Mouse (Mus musculus) small intestine, adult 2 months (tissue): ENCODE measurements around the gene Mrgprg. TPM values are rescaled to one million over a fixed set of nuclear protein-coding genes. Genes with fewer than 3 reads are reported as not detected.

Experiments
- H3K27ac ChIP-seq: fragments of 200-500 bp; 2 replicates; pipeline ENCODE4 v1.5.1; 2012; ENCODE audit warnings: low read depth, low read length, control low read depth, inconsistent platforms; ENCODE audit not compliant: insufficient read depth
- H3K27me3 ChIP-seq: fragments of 200-500 bp; 2 replicates; pipeline ENCODE4 v1.6.1; 2012; ENCODE audit warnings: mild to moderate bottlenecking, moderate library complexity, low read length, inconsistent platforms; ENCODE audit not compliant: control insufficient read depth, insufficient read depth
- H3K36me3 ChIP-seq: fragments of 200-500 bp; 2 replicates; pipeline ENCODE4 v1.6.1; 2012; ENCODE audit warnings: mild to moderate bottlenecking, low read length, control low read depth, inconsistent platforms; ENCODE audit not compliant: control insufficient read depth, insufficient read depth
- H3K4me1 ChIP-seq: fragments of 200-500 bp; 2 replicates; pipeline ENCODE4 v1.6.1; 2012; ENCODE audit warnings: low read length, inconsistent platforms, mixed read lengths; ENCODE audit not compliant: control insufficient read depth, insufficient read depth, insufficient read length
- H3K4me3 ChIP-seq: fragments of 200-500 bp; 2 replicates; pipeline ENCODE4 v1.5.1; 2012; ENCODE audit warnings: low read depth, mild to moderate bottlenecking, control low read depth, inconsistent platforms, low read length, moderate library complexity
- CTCF ChIP-seq: fragments of 200-500 bp; IDR thresholded peaks from 2 replicates; pipeline ENCODE4 v1.5.1; 2012; ENCODE audit warnings: low read depth, mild to moderate bottlenecking, control low read depth, inconsistent platforms, low read length, moderate library complexity, mixed read lengths; ENCODE audit not compliant: insufficient replicate concordance, insufficient read length; ENCODE audit errors: extremely low read depth
- POLR2A ChIP-seq: fragments of 200-500 bp; IDR thresholded peaks from 2 replicates; pipeline ENCODE4 v1.6.1; 2012; ENCODE audit warnings: low read depth, mild to moderate bottlenecking, control low read depth, inconsistent platforms, low read length, moderate library complexity
- WGBS: fragments of 180-500 bp; shearing (Covaris S2); methylation state at CpG from one replicate; pipeline ENCODE4 v1.1.7; 2018; 5-methylcytosine and 5-hydroxymethylcytosine counted together
- polyA plus RNA-seq: library from polyadenylated mRNA; depleted of rRNA; stranded (reverse); fragments of >200 nt; gene quantifications from 2 replicates; pipeline ENCODE4 v1.2.3, GENCODE M21; 2012

Mrgprg gene
- polyA plus RNA-seq, 1 experiment = not detected

- H3K27ac ChIP-seq = peak overlapping the region; percentile 87
These were observed 25.7 kb upstream of the Mrgprg start for GRCm38 (mm10) chr7:143792336-143792985.

DNA sequence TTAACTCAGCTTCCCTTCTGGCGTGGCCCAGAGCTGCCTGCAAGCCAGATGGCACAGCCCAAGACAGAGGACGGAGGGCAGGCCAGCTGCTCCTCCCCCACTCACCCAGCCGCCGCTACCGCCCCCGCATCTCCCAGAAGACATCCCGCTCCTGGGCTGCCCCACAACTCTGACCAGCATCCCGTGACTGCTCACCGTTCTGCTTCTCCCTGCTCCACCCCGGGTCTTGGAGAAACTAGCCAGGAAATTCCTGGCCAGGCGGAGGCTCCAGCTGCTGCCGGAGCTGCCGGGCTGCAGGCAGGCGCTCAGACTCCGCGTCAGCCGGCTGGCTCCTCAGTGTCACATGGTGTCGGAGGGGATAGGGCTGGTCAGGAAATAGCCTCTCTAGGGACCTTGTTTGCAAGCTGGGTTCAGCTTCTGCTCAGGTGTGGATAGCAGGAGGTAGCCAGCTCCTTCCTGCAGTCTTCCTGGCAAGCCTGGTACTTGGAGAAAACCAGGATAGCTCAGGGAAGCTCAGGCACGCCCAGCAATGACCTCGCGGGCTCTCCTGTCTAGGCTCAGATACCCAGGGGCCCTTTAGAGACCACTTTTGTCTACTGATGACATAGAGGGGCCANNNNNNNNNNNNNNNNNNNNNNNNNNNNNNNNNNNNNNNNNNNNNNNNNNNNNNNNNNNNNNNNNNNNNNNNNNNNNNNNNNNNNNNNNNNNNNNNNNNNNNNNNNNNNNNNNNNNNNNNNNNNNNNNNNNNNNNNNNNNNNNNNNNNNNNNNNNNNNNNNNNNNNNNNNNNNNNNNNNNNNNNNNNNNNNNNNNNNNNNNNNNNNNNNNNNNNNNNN, 17.4 kb upstream of the Mrgprg start, which contains the start of gene Mrgpre:
TSS of gene Mrgpre (minus strand) at position 505 of the 834 bp plus-strand sequence.
- no peaks in the 10 kb centered on the region for H3K36me3 ChIP-seq
- no peaks in the 10 kb centered on the region for H3K27me3 ChIP-seq
- H3K27ac ChIP-seq = peak within 1 kb of the TSS; percentile 29
- 3% methylated on average over 21 of the region's 21 CpGs for WGBS
- peak; percentile 25; the same call in 1 of the 2 replicates for TF ChIP-seq POLR2A
- no peak for TF ChIP-seq CTCF
- peak within 1 kb of the TSS; percentile 66 for H3K4me3 ChIP-seq
- peaks cover 21% of the 10 kb centered on the region for H3K4me1 ChIP-seq

More at GRCm38 (mm10) chr7:143792336-143792985, 25.7 kb upstream of the Mrgprg start:
- WGBS = 25% methylated on average over 6 of the region's 6 CpGs
- H3K36me3 ChIP-seq = peaks cover 21% of the 10 kb centered on the region
- no peak overlapping the region for H3K4me3 ChIP-seq
- H3K27me3 ChIP-seq = no peaks in the 10 kb centered on the region
- TF ChIP-seq POLR2A = no peak
- no peak for TF ChIP-seq CTCF
- H3K4me1 ChIP-seq = peaks cover 12% of the 10 kb centered on the region; the same call in 1 of the 2 replicates

DNA sequence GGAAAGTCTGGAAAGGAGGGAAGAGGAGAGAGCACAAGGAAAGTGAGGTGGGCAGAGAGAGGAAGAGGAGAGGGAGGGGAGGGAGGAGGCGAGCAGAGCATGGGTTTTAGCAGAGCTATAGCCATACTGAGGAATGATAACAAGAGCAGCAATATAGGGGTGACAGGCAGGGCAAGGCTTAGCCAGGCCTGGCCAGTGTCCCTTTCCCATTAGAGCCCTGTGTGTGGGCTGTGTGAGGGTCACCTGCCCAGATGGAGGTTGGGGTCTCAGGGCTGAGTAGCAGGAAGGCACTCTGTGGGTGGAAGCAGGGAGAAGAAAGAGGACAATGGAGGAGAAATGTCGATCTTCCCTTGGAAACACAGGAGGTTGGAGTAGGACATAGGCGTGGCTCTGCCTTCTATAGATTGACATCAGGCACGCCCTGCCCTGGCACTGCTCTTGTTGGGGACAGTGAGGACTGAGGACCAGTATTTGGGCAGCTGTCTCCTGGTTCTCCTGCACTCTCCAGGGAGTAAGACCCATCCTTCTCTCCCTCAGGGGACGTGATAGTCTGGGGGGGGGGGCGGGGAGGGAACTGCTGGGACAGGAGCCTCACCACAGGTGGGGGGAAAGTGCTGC, 16.7 kb upstream of the Mrgprg start:
- no peak for TF ChIP-seq POLR2A
- no peak for TF ChIP-seq CTCF
- peak overlapping the region; percentile 6; the same call in 1 of the 2 replicates for H3K27ac ChIP-seq
- H3K36me3 ChIP-seq = no peaks in the 10 kb centered on the region
- H3K4me3 ChIP-seq = peak overlapping the region; percentile 66
- H3K4me1 ChIP-seq = peaks cover 23% of the 10 kb centered on the region
- no peaks in the 10 kb centered on the region for H3K27me3 ChIP-seq
- 12% methylated on average over 6 of the region's 6 CpGs for WGBS

DNA sequence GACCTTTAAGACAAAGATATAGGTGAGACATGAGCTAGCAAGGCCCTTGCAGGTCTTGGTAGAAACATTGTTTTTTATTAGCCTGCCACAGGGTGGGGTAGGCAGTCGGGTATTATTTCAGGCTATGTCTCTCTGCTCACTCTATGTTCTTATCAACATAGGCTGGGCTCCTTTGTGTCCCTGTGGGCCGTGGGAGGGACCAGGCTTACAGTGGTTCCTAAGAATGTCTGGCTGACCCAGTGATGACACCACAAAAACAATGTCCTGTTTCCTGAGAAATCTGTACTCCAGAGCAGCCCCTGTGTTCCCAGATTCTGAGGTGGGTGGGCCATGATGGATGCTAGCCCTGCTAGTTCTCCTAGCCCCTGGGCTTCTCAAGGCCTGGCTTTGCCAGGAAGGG, 10.6 kb upstream of the Mrgprg start:
- 21% methylated on average over 2 of the region's 2 CpGs for WGBS
- TF ChIP-seq CTCF = no peak
- TF ChIP-seq POLR2A = no peak
- Histone ChIP-seq H3K27me3 (no peaks in the 10 kb centered on the region), H3K4me1 (peaks cover 11% of the 10 kb centered on the region; the same call in 1 of the 2 replicates), H3K36me3 (no peaks in the 10 kb centered on the region), H3K27ac (no peak overlapping the region), H3K4me3 (no peak overlapping the region)

DNA sequence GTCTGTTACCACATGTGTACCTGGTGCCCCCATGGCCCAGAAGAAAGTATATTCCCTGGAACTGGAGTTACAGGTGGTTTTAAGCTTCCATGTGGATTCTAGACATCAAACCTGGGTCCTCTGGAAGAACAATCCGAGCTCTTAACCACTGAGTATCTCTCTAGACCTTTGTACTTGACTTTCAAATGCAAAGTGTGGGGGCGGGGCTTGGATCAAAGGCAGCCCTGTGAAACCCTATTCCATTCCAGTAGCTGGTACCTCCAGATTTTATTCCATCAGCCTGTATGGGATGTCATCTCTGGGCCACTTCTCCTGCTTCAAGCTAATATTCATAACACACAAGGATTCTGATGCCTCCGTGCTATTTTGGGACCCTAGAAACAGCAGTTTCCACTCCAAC, 9.3 kb upstream of the Mrgprg start:
- WGBS = 26% methylated on average over 3 of the region's 3 CpGs
- Histone ChIP-seq H3K4me1 (peaks cover 11% of the 10 kb centered on the region; the same call in 1 of the 2 replicates), H3K4me3 (no peak overlapping the region), H3K27ac (no peak overlapping the region), H3K27me3 (no peaks in the 10 kb centered on the region), H3K36me3 (no peaks in the 10 kb centered on the region)
- no peak for TF ChIP-seq CTCF
- no peak for TF ChIP-seq POLR2A

DNA sequence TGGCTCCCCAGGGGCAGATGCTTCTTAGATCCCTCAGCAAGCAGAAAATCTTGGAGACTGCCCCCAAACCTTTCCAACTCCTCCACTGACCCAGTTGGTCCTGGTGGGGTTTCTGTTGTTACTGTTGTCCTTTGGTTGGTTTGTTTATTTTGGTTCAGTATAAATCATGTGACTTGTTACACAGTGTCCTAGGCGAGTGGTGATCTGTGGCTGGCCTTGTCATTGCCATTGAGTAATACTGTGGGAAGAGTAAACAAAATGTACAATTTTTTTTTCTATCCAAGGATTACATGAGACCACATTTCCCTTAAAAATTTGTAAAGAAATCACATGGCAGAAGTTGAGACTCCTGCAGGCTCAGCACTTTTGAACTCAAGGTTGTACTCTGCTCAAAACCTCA, 2.7 kb upstream of the Mrgprg start:
- Histone ChIP-seq H3K36me3 (no peaks in the 10 kb centered on the region), H3K27ac (no peak overlapping the region), H3K4me3 (no peak overlapping the region), H3K27me3 (no peaks in the 10 kb centered on the region), H3K4me1 (peaks cover 11% of the 10 kb centered on the region; the same call in 1 of the 2 replicates)
- TF ChIP-seq POLR2A (no peak), CTCF (no peak)
- 47% methylated on average over 1 of the region's 1 CpGs for WGBS

DNA sequence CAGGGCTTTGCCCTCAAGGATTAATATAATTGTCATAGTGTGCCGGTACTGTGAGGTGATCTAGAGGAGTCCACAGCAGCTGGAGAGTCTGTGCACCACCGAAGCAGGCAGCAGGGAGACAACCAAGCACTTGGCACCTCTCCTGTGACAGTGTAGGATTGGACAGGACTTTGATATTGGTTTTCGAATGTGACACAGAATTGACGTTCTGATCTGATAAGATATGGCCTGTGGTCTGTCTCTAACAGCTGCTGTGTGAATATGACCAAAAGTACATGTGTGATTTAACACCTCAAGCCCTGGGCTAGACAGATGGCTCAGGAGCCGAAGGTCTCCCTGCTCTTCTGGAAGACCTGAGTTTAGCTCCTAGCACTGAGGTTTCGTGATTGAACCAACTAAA, 1.5 kb upstream of the Mrgprg start:
- TF ChIP-seq POLR2A (no peak), CTCF (no peak)
- H3K27ac ChIP-seq = no peak overlapping the region

More for the DNA sequence above, 1.5 kb upstream of the Mrgprg start:
- Histone ChIP-seq H3K27me3 (no peaks in the 10 kb centered on the region), H3K4me3 (no peak overlapping the region), H3K36me3 (no peaks in the 10 kb centered on the region), H3K4me1 (peaks cover 11% of the 10 kb centered on the region; the same call in 1 of the 2 replicates)
- WGBS = 27% methylated on average over 6 of the region's 6 CpGs
